Mouse (Mus musculus) testis, adult 2 months (tissue): ENCODE measurements at regions not wholly inside any gene's neighbourhood (a gene's known extent, or its start where the extent isn't known, plus 50 kb on each side); places are given as distances from the start of the nearest gene placed in this dataset.

Source experiments
- CTCF ChIP-seq: fragments of 200-500 bp; IDR thresholded peaks from 2 replicates; pipeline ENCODE4 v1.5.1; 2012; ENCODE audit warnings: low read depth, mild to moderate bottlenecking, inconsistent platforms, low read length, moderate library complexity; ENCODE audit not compliant: control insufficient read depth, insufficient read depth, insufficient replicate concordance
- POLR2A ChIP-seq: fragments of 200-500 bp; IDR thresholded peaks from 2 replicates; pipeline ENCODE4 v1.6.1; 2012; ENCODE audit warnings: low read depth, mild to moderate bottlenecking, inconsistent platforms, low read length, moderate library complexity; ENCODE audit not compliant: control insufficient read depth

GRCm38 (mm10) chr9:116389781-116390180 is 214.6 kb upstream of the Tgfbr2 start:
- no peak for TF ChIP-seq CTCF
- no peak for TF ChIP-seq POLR2A
